Mouse (Mus musculus) heart, postnatal 4 days (tissue): ENCODE data around the gene Foxp2. TPM values are rescaled to one million over a fixed set of nuclear protein-coding genes. Genes with fewer than 3 reads are reported as not detected.

ENCODE experiments used
- DNase-seq: peaks from one replicate; pipeline ENCODE4 v3.0.0; 2021
- total RNA-seq, 2 experiments: library from RNA; stranded (reverse); gene quantifications; 2 replicates each; pipeline ENCODE4 v1.2.3; 2021

Foxp2 gene
- total RNA-seq, 2 experiments from 2014 or later: 4.2 to 4.6 TPM

- DNase-seq: no peak
Measured at GRCm38 (mm10) chr6:15120916-15121315, 219.8 kb downstream of the Foxp2 start.

GRCm38 (mm10) chr6:15121339-15121738 lies 220.2 kb downstream of the Foxp2 start:
- no peak for DNase-seq

- DNase-seq: no peak
Measured at GRCm38 (mm10) chr6:15130142-15130541, 229.0 kb downstream of the Foxp2 start.

GRCm38 (mm10) chr6:15142094-15142493 lies 240.9 kb downstream of the Foxp2 start:
- DNase-seq: no peak

- no peak for DNase-seq
Measured at GRCm38 (mm10) chr6:15151619-15152018, 250.5 kb downstream of the Foxp2 start.

- no peak for DNase-seq
Measured at GRCm38 (mm10) chr6:15163508-15164053, 262.4 kb downstream of the Foxp2 start.

- no peak for DNase-seq
Measured at GRCm38 (mm10) chr6:15176754-15177153, 275.6 kb downstream of the Foxp2 start.

- DNase-seq: no peak
Measured at GRCm38 (mm10) chr6:15192877-15193276, 291.7 kb downstream of the Foxp2 start.

- peak; percentile 5 for DNase-seq
Measured at GRCm38 (mm10) chr6:15242176-15242942, 341.2 kb downstream of the Foxp2 start.

- peak; percentile 38 for DNase-seq
Measured at GRCm38 (mm10) chr6:15257393-15257792, 356.2 kb downstream of the Foxp2 start.

- DNase-seq: no peak
Measured at GRCm38 (mm10) chr6:15257893-15258292, 356.7 kb downstream of the Foxp2 start.

GRCm38 (mm10) chr6:15268136-15268535 lies 367.0 kb downstream of the Foxp2 start:
- DNase-seq: no peak

GRCm38 (mm10) chr6:15285213-15285612 lies 384.1 kb downstream of the Foxp2 start:
- no peak for DNase-seq

GRCm38 (mm10) chr6:15294081-15294480 lies 392.9 kb downstream of the Foxp2 start:
- no peak for DNase-seq

GRCm38 (mm10) chr6:15299279-15299678 lies 398.1 kb downstream of the Foxp2 start:
- DNase-seq: peak; percentile 11

GRCm38 (mm10) chr6:15310671-15311070 lies 409.5 kb downstream of the Foxp2 start:
- no peak for DNase-seq

- no peak for DNase-seq
Measured at GRCm38 (mm10) chr6:15316948-15317347, 415.8 kb downstream of the Foxp2 start.

- no peak for DNase-seq
Measured at GRCm38 (mm10) chr6:15318343-15318742, 417.2 kb downstream of the Foxp2 start.

- no peak for DNase-seq
Measured at GRCm38 (mm10) chr6:15321551-15321974, 420.4 kb downstream of the Foxp2 start.

- no peak for DNase-seq
Measured at GRCm38 (mm10) chr6:15323099-15323498, 421.9 kb downstream of the Foxp2 start.

GRCm38 (mm10) chr6:15347705-15348104 lies 446.6 kb downstream of the Foxp2 start:
- no peak for DNase-seq

GRCm38 (mm10) chr6:15355852-15356251 lies 454.7 kb downstream of the Foxp2 start:
- DNase-seq: no peak

- DNase-seq: no peak
Measured at GRCm38 (mm10) chr6:15370281-15370680, 469.1 kb downstream of the Foxp2 start.

- no peak for DNase-seq
Measured at GRCm38 (mm10) chr6:15370827-15371226, 469.7 kb downstream of the Foxp2 start.
